Mouse (Mus musculus) intestine, embryonic 16.5 days (tissue): ENCODE data around the gene Adk. TPM values are rescaled to one million over a fixed set of nuclear protein-coding genes. Genes with fewer than 3 reads are reported as not detected.

ENCODE experiments used
- ATAC-seq: fragments of 200-750 bp; cut with Nextera tagmentation; 2 replicates; pipeline ENCODE4 v1.8.0; 2017; ENCODE audit warnings: moderate TSS enrichment, moderate library complexity
- H3K27ac ChIP-seq: fragments of 300-500 bp; sonication (generic); 2 replicates; pipeline ENCODE4 v1.5.1; 2014; ENCODE audit warnings: mild to moderate bottlenecking, low read length
- H3K27me3 ChIP-seq: fragments of 300-500 bp; sonication (generic); replicated peaks from 2 replicates; pipeline ENCODE4 v1.6.1; 2014; ENCODE audit warnings: low read length, control low read depth, mixed read lengths; ENCODE audit not compliant: control insufficient read depth, insufficient read depth
- H3K36me3 ChIP-seq: fragments of 300-500 bp; sonication (generic); 2 replicates; pipeline ENCODE4 v1.6.1; 2014; ENCODE audit warnings: low read length, control low read depth; ENCODE audit not compliant: control insufficient read depth, insufficient read depth
- H3K4me1 ChIP-seq: fragments of 300-500 bp; sonication (generic); 2 replicates; pipeline ENCODE4 v1.6.1; 2014; ENCODE audit warnings: low read length, control low read depth, mixed read lengths; ENCODE audit not compliant: control insufficient read depth, insufficient read depth
- H3K4me2 ChIP-seq: fragments of 300-500 bp; sonication (generic); 2 replicates; pipeline ENCODE4 v1.6.1; 2014; ENCODE audit warnings: low read depth, low read length, control low read depth
- H3K4me3 ChIP-seq: fragments of 300-500 bp; sonication (generic); 2 replicates; pipeline ENCODE4 v1.5.1; 2014; ENCODE audit warnings: mild to moderate bottlenecking, low read length
- H3K9ac ChIP-seq: fragments of 300-500 bp; sonication (generic); 2 replicates; pipeline ENCODE4 v1.6.1; 2014; ENCODE audit warnings: low read depth, low read length
- H3K9me3 ChIP-seq: fragments of 300-500 bp; sonication (generic); 2 replicates; pipeline ENCODE4 v1.6.1; 2016; ENCODE audit warnings: low read length, control low read depth; ENCODE audit not compliant: control insufficient read depth
- WGBS: fragments of 180-500 bp; shearing (Covaris S2); extraction: QIAGEN DNeasy Blood & Tissue Kit; methylation state at CpG from one replicate; pipeline ENCODE4 v1.1.7; 2014; 5-methylcytosine and 5-hydroxymethylcytosine counted together
- polyA plus RNA-seq: library from polyadenylated mRNA; unstranded; fragments of >200 nt; fragmentation: Nextera tagmentation; extraction: Ambion mirVana; gene quantifications from 2 replicates; pipeline ENCODE4 v1.2.1, GENCODE M21; 2015

The Adk gene
- polyA plus RNA-seq, 1 experiment from 2014 or later: 244 TPM

DNA sequence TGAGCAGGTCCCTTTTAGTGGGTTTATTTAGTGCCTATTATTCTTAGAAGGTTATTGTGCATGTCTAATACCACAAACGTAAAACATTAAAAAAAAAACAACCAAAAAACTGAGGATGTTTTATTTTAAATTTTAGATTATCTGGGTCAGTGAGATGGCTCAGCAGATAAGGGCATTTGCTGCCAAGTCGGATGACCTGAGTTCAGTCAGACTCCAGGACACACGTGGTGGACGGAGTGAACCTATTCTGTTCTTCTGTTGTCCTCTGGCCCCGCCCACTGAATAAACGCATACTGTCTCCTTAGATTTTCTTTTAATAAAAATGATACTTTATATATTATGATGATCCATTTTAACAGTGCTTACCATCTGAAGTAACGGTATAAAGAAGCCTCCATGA lies 1.2 kb downstream of the Adk start:
- Histone ChIP-seq H3K9ac (no peak overlapping the region), H3K4me3 (peak overlapping the region; percentile 90), H3K27ac (no peak overlapping the region), H3K9me3 (0 out of 2 replicates have a peak, but pooled peaks cover 2% of the 10 kb centered on the region), H3K4me1 (peaks cover 5% of the 10 kb centered on the region; the same call in 1 of the 2 replicates), H3K27me3 (no peaks in the 10 kb centered on the region), H3K4me2 (peak overlapping the region; percentile 89), H3K36me3 (no peaks in the 10 kb centered on the region)
- WGBS: 51% methylated on average over 7 of the region's 7 CpGs
- ATAC-seq: no peak

DNA sequence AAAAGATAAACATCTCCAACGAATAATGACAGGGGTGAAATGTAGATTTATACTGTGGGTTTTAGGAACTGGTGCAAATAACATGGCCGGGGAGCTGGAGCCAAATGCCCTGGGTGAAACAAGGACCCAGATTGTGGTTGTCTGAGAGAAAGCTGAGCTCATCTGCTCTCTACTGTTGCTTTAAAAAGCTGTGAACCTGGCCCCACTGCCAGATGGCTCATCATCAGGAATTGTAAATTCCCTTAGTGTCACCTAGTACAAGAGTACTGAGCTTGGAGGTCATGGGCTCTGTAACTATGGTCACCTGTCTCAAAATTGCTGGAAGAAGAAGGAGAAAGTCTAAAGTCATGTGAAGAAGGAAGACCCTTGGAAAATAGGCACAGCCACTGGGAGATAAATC lies 6.6 kb downstream of the Adk start:
- no peak for ATAC-seq
- Histone ChIP-seq H3K4me1 (peaks cover 10% of the 10 kb centered on the region), H3K4me3 (no peak overlapping the region), H3K27ac (no peak overlapping the region), H3K4me2 (no peak overlapping the region), H3K27me3 (no peaks in the 10 kb centered on the region), H3K9ac (no peak overlapping the region), H3K36me3 (no peaks in the 10 kb centered on the region), H3K9me3 (no peaks in the 10 kb centered on the region)
- WGBS: 77% methylated on average over 2 of the region's 2 CpGs

DNA sequence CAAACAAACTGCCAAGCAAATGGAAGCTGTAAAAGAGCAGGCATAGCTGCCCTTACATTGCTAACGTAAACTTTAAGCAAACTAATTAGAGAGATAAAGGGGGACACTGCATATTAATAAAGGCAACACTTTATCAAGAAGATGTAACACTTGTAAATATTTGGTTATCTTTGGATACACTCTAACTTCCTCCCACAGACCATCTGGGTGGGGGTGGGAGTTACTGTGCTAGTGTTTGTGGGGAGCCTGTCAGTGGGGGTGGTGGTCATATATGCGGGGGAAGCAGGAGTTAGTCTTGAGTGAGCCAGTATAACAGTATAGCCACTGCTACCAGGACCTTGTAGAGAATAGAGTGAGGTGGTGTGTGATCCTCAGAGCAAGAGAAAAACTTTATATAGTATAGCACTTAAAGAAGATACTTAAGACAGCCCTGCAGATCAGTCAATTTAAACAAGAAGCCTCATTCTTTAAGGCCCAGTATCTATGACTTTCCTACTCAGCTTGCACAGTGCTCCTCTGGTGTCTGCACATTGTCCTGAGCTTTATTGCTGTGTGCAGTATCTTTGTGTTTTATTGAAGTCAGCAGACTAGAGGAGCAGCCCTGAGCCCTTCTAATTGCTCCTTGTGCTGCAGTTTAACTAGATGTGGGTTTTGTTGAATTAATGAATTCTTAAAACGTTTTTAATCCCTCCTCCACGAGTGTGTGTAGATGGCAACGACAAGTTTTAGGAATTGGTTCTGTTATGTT lies 10.6 kb downstream of the Adk start:
- H3K27me3 ChIP-seq: no peaks in the 10 kb centered on the region
- no peak overlapping the region for H3K4me3 ChIP-seq
- 38% methylated on average over 5 of the region's 5 CpGs for WGBS
- no peaks in the 10 kb centered on the region for H3K9me3 ChIP-seq
- peak; percentile 94 for ATAC-seq
- peak overlapping the region; percentile 20 for H3K27ac ChIP-seq
- H3K4me1 ChIP-seq: peaks cover 17% of the 10 kb centered on the region
- no peaks in the 10 kb centered on the region for H3K36me3 ChIP-seq
- H3K4me2 ChIP-seq: no peak overlapping the region
- no peak overlapping the region for H3K9ac ChIP-seq

DNA sequence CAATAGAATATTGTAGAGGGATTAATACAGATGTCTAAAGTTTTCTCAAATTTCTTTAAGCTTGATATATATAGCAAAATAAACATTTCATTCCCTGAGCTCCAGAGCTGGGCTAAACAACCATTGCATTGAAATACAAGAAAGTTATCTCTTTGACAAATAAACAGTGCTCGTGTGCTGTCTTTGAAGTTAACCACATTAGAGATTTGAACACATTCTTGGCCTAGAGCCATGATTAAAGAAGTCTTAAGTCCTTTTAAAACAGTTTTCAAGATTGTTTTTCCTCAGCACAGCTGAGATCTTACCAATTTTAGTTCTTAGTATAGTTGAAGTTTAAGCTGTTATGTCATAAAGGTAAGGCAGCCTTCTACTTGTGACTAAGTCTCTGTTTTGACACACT lies 11.9 kb downstream of the Adk start:
- 28% methylated on average over 1 of the region's 1 CpGs for WGBS
- Histone ChIP-seq H3K4me3 (no peak overlapping the region), H3K27ac (no peak overlapping the region), H3K4me1 (peaks cover 17% of the 10 kb centered on the region), H3K27me3 (no peaks in the 10 kb centered on the region), H3K9ac (no peak overlapping the region), H3K9me3 (no peaks in the 10 kb centered on the region), H3K36me3 (no peaks in the 10 kb centered on the region), H3K4me2 (no peak overlapping the region)
- no peak for ATAC-seq

DNA sequence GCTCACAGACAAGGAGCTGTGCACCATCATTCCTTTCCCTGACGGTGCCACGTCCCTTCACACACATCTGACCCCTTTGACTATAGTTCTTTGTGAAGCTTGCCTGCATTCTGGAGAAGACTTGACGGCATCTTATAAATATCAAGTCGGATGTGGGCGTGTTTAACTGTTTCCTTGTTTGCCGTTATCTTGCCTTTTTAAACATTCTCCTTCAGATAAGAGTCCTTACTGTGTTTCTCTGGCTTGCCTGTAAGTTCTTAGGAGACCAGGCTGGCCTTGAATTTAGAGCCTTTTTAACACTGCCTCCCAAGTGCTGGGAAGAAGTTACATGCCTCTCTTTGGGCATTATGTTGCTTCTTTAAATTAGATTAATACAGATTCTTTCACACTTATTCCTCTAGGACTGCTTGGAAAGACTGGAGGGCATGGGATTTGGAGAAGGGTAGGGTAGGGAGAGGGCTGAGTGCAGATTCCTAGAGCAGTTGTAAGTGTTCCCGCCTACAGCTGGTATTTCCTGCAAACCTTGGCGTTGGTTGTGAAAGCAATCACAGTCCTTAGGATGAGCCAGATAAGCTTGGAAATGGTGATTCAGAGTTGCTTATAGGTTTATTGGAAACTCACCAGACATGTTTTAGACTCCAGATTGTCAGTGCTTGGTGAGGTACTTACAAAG lies 13.3 kb downstream of the Adk start:
- H3K4me2 ChIP-seq: no peak overlapping the region
- no peaks in the 10 kb centered on the region for H3K9me3 ChIP-seq
- no peaks in the 10 kb centered on the region for H3K36me3 ChIP-seq
- WGBS: 40% methylated on average over 8 of the region's 8 CpGs
- H3K27ac ChIP-seq: peak overlapping the region; percentile 69
- no peaks in the 10 kb centered on the region for H3K27me3 ChIP-seq
- H3K4me3 ChIP-seq: no peak overlapping the region
- no peak overlapping the region for H3K9ac ChIP-seq
- peak; percentile 65 for ATAC-seq
- H3K4me1 ChIP-seq: peaks cover 17% of the 10 kb centered on the region

DNA sequence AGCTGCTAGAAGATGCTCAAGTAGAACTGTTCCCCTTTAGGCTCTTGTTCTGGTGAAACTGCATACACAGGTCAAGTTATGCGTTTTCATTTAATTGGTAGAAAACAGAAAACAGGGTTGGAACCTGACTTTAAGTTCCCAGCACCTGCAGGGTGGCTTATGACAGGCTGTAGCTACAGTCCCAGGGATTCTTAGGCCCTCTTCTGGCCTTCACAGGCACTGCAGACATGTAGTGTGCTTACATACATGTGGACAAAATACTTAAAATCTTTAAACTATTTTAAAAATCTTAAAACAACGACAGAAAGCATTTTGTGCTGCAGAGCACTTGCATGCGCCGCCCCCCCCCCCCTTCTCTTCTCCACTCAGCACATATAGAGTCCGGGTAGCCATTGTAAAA lies 17.2 kb downstream of the Adk start:
- H3K4me3 ChIP-seq: no peak overlapping the region
- H3K36me3 ChIP-seq: no peaks in the 10 kb centered on the region
- no peak overlapping the region for H3K4me2 ChIP-seq
- no peak overlapping the region for H3K9ac ChIP-seq
- 87% methylated on average over 5 of the region's 5 CpGs for WGBS
- peaks cover 15% of the 10 kb centered on the region for H3K4me1 ChIP-seq
- no peaks in the 10 kb centered on the region for H3K27me3 ChIP-seq
- ATAC-seq: no peak
- H3K27ac ChIP-seq: no peak overlapping the region
- H3K9me3 ChIP-seq: no peaks in the 10 kb centered on the region

DNA sequence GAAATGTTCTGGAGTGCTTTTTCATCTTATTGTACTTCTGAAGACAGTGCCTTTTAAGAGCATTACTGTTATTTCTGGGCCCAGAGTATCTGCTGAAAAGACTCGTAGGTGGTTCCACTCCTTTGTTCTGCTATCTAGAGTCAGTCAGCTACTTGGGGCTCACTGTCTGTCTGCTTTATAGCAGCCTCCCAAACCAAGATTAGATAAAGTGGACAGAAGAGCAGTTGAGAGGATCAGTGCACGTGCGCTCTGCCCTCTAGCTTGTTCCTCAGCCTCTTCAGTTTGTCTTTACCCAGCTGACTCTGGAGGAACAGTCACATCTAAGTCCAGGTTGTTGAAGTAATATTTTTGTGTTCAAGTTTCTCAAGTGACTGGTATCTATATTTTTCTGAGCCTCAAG lies 21.6 kb downstream of the Adk start:
- no peak for ATAC-seq

DNA sequence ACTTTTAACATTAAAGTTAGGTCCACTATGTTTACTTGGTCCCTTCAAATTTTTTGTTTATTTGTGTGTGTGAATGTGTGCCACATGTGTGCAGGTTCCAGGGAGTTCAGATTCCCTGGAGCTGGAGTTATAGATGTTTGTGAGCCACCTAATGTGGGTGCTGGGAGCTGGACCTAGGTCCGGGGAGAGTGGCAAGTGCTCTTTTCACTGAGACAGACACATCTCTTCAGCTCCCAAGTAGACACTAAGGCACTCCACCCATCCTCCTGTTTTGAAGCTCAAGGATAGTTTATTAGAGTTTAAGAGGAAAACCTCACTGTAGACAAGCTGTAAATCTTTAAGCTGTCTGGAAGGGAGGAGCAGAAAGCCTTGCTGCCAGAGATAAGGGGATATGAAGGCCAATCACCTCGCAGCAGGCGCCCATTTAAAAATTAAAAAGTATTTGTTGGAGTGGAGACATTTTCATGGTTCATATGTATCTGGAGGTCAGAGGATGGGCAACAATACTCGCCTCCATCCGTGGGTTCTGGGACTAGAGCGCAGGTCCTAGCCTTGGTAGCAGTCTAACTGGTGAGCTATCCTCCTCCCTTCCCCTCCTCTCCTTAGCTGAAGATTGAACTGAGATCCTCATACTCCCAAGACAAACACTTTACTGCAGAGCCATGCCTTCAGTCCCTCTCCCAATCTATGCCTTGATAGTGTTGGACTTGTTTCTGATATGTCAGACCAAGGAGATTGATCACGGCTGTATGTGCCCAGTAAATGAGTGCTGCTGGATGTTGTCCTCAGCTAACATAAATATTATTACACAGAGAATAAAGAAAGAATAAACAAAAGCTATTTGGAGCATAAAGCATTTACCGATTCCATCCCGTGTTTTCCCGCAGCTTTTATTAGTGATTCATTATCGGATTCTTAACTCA lies 22.3 kb downstream of the Adk start:
- WGBS: 31% methylated on average over 11 of the region's 11 CpGs
- no peak for ATAC-seq
- Histone ChIP-seq H3K4me2 (peak overlapping the region; percentile 80), H3K36me3 (no peaks in the 10 kb centered on the region), H3K4me3 (peak overlapping the region; percentile 66; the same call in 1 of the 2 replicates), H3K9ac (no peak overlapping the region), H3K27me3 (no peaks in the 10 kb centered on the region), H3K9me3 (no peaks in the 10 kb centered on the region), H3K27ac (no peak overlapping the region; the same call in 1 of the 2 replicates), H3K4me1 (peaks cover 19% of the 10 kb centered on the region)

More for the DNA sequence above, 21.6 kb downstream of the Adk start:
- peaks cover 16% of the 10 kb centered on the region for H3K4me1 ChIP-seq
- H3K36me3 ChIP-seq: no peaks in the 10 kb centered on the region
- H3K9me3 ChIP-seq: no peaks in the 10 kb centered on the region
- H3K27ac ChIP-seq: no peak overlapping the region
- 45% methylated on average over 3 of the region's 3 CpGs for WGBS
- H3K27me3 ChIP-seq: no peaks in the 10 kb centered on the region
- no peak overlapping the region for H3K9ac ChIP-seq
- H3K4me3 ChIP-seq: no peak overlapping the region
- no peak overlapping the region for H3K4me2 ChIP-seq
